Mouse (Mus musculus): Measurements from ENCODE around the gene Gm37419.

DNA sequence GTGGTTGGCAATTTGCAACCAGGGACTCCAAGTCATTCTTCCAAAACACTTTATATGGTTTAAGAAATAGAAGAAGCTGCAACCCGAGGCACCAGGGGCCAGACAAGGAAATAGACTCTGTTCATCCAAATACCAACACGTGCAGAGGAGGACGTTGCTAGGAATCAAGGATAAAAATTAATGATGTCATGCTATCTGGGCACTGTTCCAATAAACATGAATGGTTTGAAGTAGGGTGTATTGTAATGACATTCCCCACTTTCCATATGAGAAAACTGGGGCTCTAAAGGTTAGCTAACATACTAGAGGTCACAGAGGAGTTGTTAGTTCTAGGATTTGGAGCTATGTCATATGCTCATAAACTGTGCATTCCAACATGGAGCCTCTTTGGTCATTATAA is 43.5 kb upstream of the Gm37419 start:
- TF ChIP-seq CTCF (IDR thresholded peaks at IDR 0.05; ENCODE audit: control insufficient read depth, insufficient read depth, low read length): no peak
- no peak for TF ChIP-seq POLR2A (IDR thresholded peaks at IDR 0.05; ENCODE audit: borderline replicate concordance, control insufficient read depth, low read depth, low read length)
